Mouse (Mus musculus): ENCODE data around the gene Fst. TPM values are rescaled to one million over a fixed set of nuclear protein-coding genes. Genes with fewer than 3 reads are reported as not detected.

Gene Fst
- polyA plus RNA-seq (2012; rRNA removed): 0.13 and 0.16 TPM in 2 replicates

- Histone ChIP-seq H3K4me3 (ENCODE audit: extremely low read depth, insufficient read depth, insufficient read length) (peak within 1 kb of the TSS; percentile 44), H3K36me3 (ENCODE audit: control insufficient read depth, insufficient read depth, low read length) (no peaks in the 10 kb centered on the region), H3K27ac (ENCODE audit: insufficient read depth, low read length) (no peak within 1 kb of the TSS), H3K27me3 (ENCODE audit: control insufficient read depth, insufficient read depth, low read length) (peaks cover 24% of the 10 kb centered on the region), H3K4me1 (ENCODE audit: control insufficient read depth, insufficient read depth, insufficient read length) (peaks cover 4% of the 10 kb centered on the region; the same call in 1 of the 2 replicates)
- DNase-seq (ENCODE audit: low read depth in 1 of 2, low spot score in 2 of 2): no peak
- TF ChIP-seq CTCF (IDR thresholded peaks at IDR 0.05; ENCODE audit: extremely low read depth, insufficient read depth, insufficient read length, insufficient replicate concordance) (no peak), POLR2A (IDR thresholded peaks at IDR 0.05; ENCODE audit: low read depth, low read length) (no peak)
- 1% methylated on average over 75 of the region's 77 CpGs for WGBS
Measured at GRCm38 (mm10) chr13:114458886-114459700, at the start of gene Fst. Fst (minus strand) TSS chr13:114458951.

GRCm38 (mm10) chr13:114493826-114494225 lies 35.1 kb upstream of the Fst start:
- Histone ChIP-seq H3K4me3 (ENCODE audit: extremely low read depth, insufficient read depth, insufficient read length) (no peak overlapping the region), H3K27me3 (ENCODE audit: control insufficient read depth, insufficient read depth, low read length) (no peaks in the 10 kb centered on the region), H3K27ac (ENCODE audit: insufficient read depth, low read length) (no peak overlapping the region), H3K36me3 (ENCODE audit: control insufficient read depth, insufficient read depth, low read length) (no peaks in the 10 kb centered on the region), H3K4me1 (ENCODE audit: control insufficient read depth, insufficient read depth, insufficient read length) (no peaks in the 10 kb centered on the region)
- TF ChIP-seq CTCF (IDR thresholded peaks at IDR 0.05; ENCODE audit: extremely low read depth, insufficient read depth, insufficient read length, insufficient replicate concordance): no peak
- 63% methylated on average over 3 of the region's 3 CpGs for WGBS
- no peak for DNase-seq (ENCODE audit: low read depth in 1 of 2, low spot score in 2 of 2)

DNA sequence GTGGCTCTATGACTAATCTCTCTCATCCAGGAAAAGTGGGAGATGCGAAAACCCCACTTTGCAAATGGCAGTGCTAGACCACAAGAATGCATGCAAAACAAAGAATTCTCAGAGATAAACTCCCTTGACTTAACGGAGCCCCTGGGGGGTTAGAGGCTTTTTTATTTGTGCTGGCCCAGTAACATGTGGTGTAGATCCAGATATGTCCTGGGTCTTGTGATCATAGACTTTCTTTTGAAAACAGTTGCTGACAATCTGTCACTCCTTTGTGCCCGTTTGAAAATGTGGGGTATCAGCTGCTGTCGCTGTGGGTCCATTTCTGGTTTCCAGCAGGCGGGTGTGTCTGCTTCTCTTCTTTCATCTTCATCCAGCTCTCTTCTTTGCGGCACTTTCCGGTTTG lies 29.4 kb upstream of the Fst start:
- H3K36me3 ChIP-seq (ENCODE audit: control insufficient read depth, insufficient read depth, low read length): no peaks in the 10 kb centered on the region
- TF ChIP-seq POLR2A (IDR thresholded peaks at IDR 0.05; ENCODE audit: low read depth, low read length) (no peak), CTCF (IDR thresholded peaks at IDR 0.05; ENCODE audit: extremely low read depth, insufficient read depth, insufficient read length, insufficient replicate concordance) (no peak)
- H3K27me3 ChIP-seq (ENCODE audit: control insufficient read depth, insufficient read depth, low read length): no peaks in the 10 kb centered on the region
- WGBS: 86% methylated on average over 7 of the region's 7 CpGs
- no peak for DNase-seq (ENCODE audit: low read depth in 1 of 2, low spot score in 2 of 2)
- no peak overlapping the region for H3K4me3 ChIP-seq (ENCODE audit: extremely low read depth, insufficient read depth, insufficient read length)
- H3K4me1 ChIP-seq (ENCODE audit: control insufficient read depth, insufficient read depth, insufficient read length): no peaks in the 10 kb centered on the region
- H3K27ac ChIP-seq (ENCODE audit: insufficient read depth, low read length): no peak overlapping the region

DNA sequence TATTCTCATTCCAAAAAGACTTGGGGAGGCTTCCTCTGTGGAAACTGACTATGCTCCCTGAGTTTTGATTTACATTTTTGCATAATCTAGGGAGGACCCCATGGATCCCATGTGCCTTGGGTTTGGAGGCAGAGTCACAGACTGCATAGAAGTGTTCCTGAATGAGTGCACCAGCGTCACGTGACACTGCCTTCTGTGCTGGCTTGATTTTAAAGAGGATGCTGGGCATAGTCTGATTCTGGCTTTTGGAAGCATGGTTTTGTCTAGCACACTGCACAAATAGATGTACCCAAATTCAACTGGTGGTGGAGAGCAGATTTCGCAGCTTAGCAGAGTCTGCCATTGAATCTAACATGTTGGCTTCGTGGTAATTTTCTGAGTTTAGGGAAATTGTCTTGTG lies 19.6 kb upstream of the Fst start:
- TF ChIP-seq POLR2A (IDR thresholded peaks at IDR 0.05; ENCODE audit: low read depth, low read length): no peak
- TF ChIP-seq CTCF (IDR thresholded peaks at IDR 0.05; ENCODE audit: extremely low read depth, insufficient read depth, insufficient read length, insufficient replicate concordance): no peak
- H3K4me1 ChIP-seq (ENCODE audit: control insufficient read depth, insufficient read depth, insufficient read length): no peaks in the 10 kb centered on the region
- H3K27me3 ChIP-seq (ENCODE audit: control insufficient read depth, insufficient read depth, low read length): no peaks in the 10 kb centered on the region
- H3K27ac ChIP-seq (ENCODE audit: insufficient read depth, low read length): no peak overlapping the region
- no peak overlapping the region for H3K4me3 ChIP-seq (ENCODE audit: extremely low read depth, insufficient read depth, insufficient read length)
- no peaks in the 10 kb centered on the region for H3K36me3 ChIP-seq (ENCODE audit: control insufficient read depth, insufficient read depth, low read length)
- WGBS: 85% methylated on average over 4 of the region's 4 CpGs
- no peak for DNase-seq (ENCODE audit: low read depth in 1 of 2, low spot score in 2 of 2)

- 93% methylated on average over 3 of the region's 3 CpGs for WGBS
- TF ChIP-seq POLR2A (IDR thresholded peaks at IDR 0.05; ENCODE audit: low read depth, low read length): no peak
- TF ChIP-seq CTCF (IDR thresholded peaks at IDR 0.05; ENCODE audit: extremely low read depth, insufficient read depth, insufficient read length, insufficient replicate concordance): no peak
- DNase-seq (ENCODE audit: low read depth in 1 of 2, low spot score in 2 of 2): no peak
- Histone ChIP-seq H3K27me3 (ENCODE audit: control insufficient read depth, insufficient read depth, low read length) (no peaks in the 10 kb centered on the region), H3K36me3 (ENCODE audit: control insufficient read depth, insufficient read depth, low read length) (no peaks in the 10 kb centered on the region), H3K27ac (ENCODE audit: insufficient read depth, low read length) (no peak overlapping the region), H3K4me3 (ENCODE audit: extremely low read depth, insufficient read depth, insufficient read length) (no peak overlapping the region), H3K4me1 (ENCODE audit: control insufficient read depth, insufficient read depth, insufficient read length) (no peaks in the 10 kb centered on the region)
Measured at GRCm38 (mm10) chr13:114469945-114470344, 11.2 kb upstream of the Fst start.

- peaks cover 1% of the 10 kb centered on the region; the same call in 1 of the 2 replicates for H3K27me3 ChIP-seq (ENCODE audit: control insufficient read depth, insufficient read depth, low read length)
- no peak overlapping the region for H3K27ac ChIP-seq (ENCODE audit: insufficient read depth, low read length)
- H3K36me3 ChIP-seq (ENCODE audit: control insufficient read depth, insufficient read depth, low read length): no peaks in the 10 kb centered on the region
- no peak for TF ChIP-seq CTCF (IDR thresholded peaks at IDR 0.05; ENCODE audit: extremely low read depth, insufficient read depth, insufficient read length, insufficient replicate concordance)
- no peak for TF ChIP-seq POLR2A (IDR thresholded peaks at IDR 0.05; ENCODE audit: low read depth, low read length)
- no peak overlapping the region for H3K4me3 ChIP-seq (ENCODE audit: extremely low read depth, insufficient read depth, insufficient read length)
- DNase-seq (ENCODE audit: low read depth in 1 of 2, low spot score in 2 of 2): no peak
- WGBS: 90% methylated on average over 6 of the region's 6 CpGs
- no peaks in the 10 kb centered on the region for H3K4me1 ChIP-seq (ENCODE audit: control insufficient read depth, insufficient read depth, insufficient read length)
Measured at GRCm38 (mm10) chr13:114466269-114466919, 7.6 kb upstream of the Fst start.

GRCm38 (mm10) chr13:114465387-114465786 lies 6.6 kb upstream of the Fst start:
- Histone ChIP-seq H3K27ac (ENCODE audit: insufficient read depth, low read length) (no peak overlapping the region), H3K4me1 (ENCODE audit: control insufficient read depth, insufficient read depth, insufficient read length) (no peaks in the 10 kb centered on the region; the same call in 1 of the 2 replicates), H3K27me3 (ENCODE audit: control insufficient read depth, insufficient read depth, low read length) (peaks cover 6% of the 10 kb centered on the region), H3K4me3 (ENCODE audit: extremely low read depth, insufficient read depth, insufficient read length) (no peak overlapping the region), H3K36me3 (ENCODE audit: control insufficient read depth, insufficient read depth, low read length) (no peaks in the 10 kb centered on the region)
- TF ChIP-seq CTCF (IDR thresholded peaks at IDR 0.05; ENCODE audit: extremely low read depth, insufficient read depth, insufficient read length, insufficient replicate concordance) (no peak), POLR2A (IDR thresholded peaks at IDR 0.05; ENCODE audit: low read depth, low read length) (no peak)
- 66% methylated on average over 1 of the region's 1 CpGs for WGBS
- DNase-seq (ENCODE audit: low read depth in 1 of 2, low spot score in 2 of 2): no peak
